Mouse (Mus musculus): ENCODE measurements at regions not wholly inside any gene's neighbourhood (a gene's known extent, or its start where the extent isn't known, plus 50 kb on each side); places are given as distances from the start of the nearest gene placed in this dataset.

- ATAC-seq (ENCODE audit: insufficient number of reproducible peaks, insufficient read depth, low FRiP score, low TSS enrichment, low read depth) = no peak
- Histone ChIP-seq H3K36me3 (no peaks in the 10 kb centered on the region), H3K4me3 (no peak overlapping the region), H3K27ac (peak overlapping the region; percentile 17; the same call in 1 of the 2 replicates), H3K9ac (no peak overlapping the region), H3K4me1 (no peaks in the 10 kb centered on the region), H3K9me3 (no peaks in the 10 kb centered on the region), H3K4me2 (no peak overlapping the region), H3K27me3 (no peaks in the 10 kb centered on the region)
- 47% methylated on average over 5 of the region's 5 CpGs for WGBS
Measured at GRCm38 (mm10) chr3:37882417-37882816, 158.1 kb upstream of the Gm5148 start.

GRCm38 (mm10) chr3:37881016-37881415 lies 156.7 kb upstream of the Gm5148 start:
- no peak overlapping the region for H3K27ac ChIP-seq

GRCm38 (mm10) chr3:37879056-37879455 lies 154.8 kb upstream of the Gm5148 start:
- H3K9ac ChIP-seq = no peak overlapping the region
- 58% methylated on average over 6 of the region's 6 CpGs for WGBS
- no peaks in the 10 kb centered on the region for H3K9me3 ChIP-seq
- no peak overlapping the region for H3K27ac ChIP-seq
- no peak overlapping the region for H3K4me2 ChIP-seq
- no peak for ATAC-seq (ENCODE audit: insufficient number of reproducible peaks, insufficient read depth, low FRiP score, low TSS enrichment, low read depth)
- no peak overlapping the region for H3K4me3 ChIP-seq
- no peaks in the 10 kb centered on the region for H3K27me3 ChIP-seq
- H3K4me1 ChIP-seq = peaks cover 23% of the 10 kb centered on the region
- H3K36me3 ChIP-seq = no peaks in the 10 kb centered on the region

More at GRCm38 (mm10) chr3:37881016-37881415, 156.7 kb upstream of the Gm5148 start:
- no peak overlapping the region for H3K4me2 ChIP-seq
- H3K9me3 ChIP-seq = no peaks in the 10 kb centered on the region
- 72% methylated on average over 2 of the region's 2 CpGs for WGBS
- no peaks in the 10 kb centered on the region for H3K36me3 ChIP-seq
- H3K4me3 ChIP-seq = no peak overlapping the region
- no peak for ATAC-seq (ENCODE audit: insufficient number of reproducible peaks, insufficient read depth, low FRiP score, low TSS enrichment, low read depth)
- no peaks in the 10 kb centered on the region for H3K27me3 ChIP-seq
- H3K4me1 ChIP-seq = peaks cover 5% of the 10 kb centered on the region
- no peak overlapping the region for H3K9ac ChIP-seq

- H3K4me2 ChIP-seq = no peak overlapping the region
- no peak overlapping the region for H3K9ac ChIP-seq
- no peak for ATAC-seq (ENCODE audit: insufficient number of reproducible peaks, insufficient read depth, low FRiP score, low TSS enrichment, low read depth)
- H3K4me3 ChIP-seq = no peak overlapping the region
- H3K36me3 ChIP-seq = no peaks in the 10 kb centered on the region
- WGBS = 73% methylated on average over 13 of the region's 13 CpGs
- no peaks in the 10 kb centered on the region for H3K27me3 ChIP-seq
- H3K27ac ChIP-seq = peak overlapping the region; percentile 83
- peaks cover 30% of the 10 kb centered on the region for H3K4me1 ChIP-seq
- H3K9me3 ChIP-seq = no peaks in the 10 kb centered on the region
Measured at GRCm38 (mm10) chr3:37876016-37876765, 151.9 kb upstream of the Gm5148 start.

GRCm38 (mm10) chr3:37875331-37876015 lies 151.2 kb upstream of the Gm5148 start:
- Histone ChIP-seq H3K27me3 (no peaks in the 10 kb centered on the region), H3K4me2 (no peak overlapping the region), H3K36me3 (no peaks in the 10 kb centered on the region), H3K27ac (peak overlapping the region; percentile 83), H3K4me1 (peaks cover 30% of the 10 kb centered on the region), H3K9ac (no peak overlapping the region), H3K4me3 (no peak overlapping the region), H3K9me3 (no peaks in the 10 kb centered on the region)
- peak; percentile 83 for ATAC-seq (ENCODE audit: insufficient number of reproducible peaks, insufficient read depth, low FRiP score, low TSS enrichment, low read depth)
- 14% methylated on average over 6 of the region's 6 CpGs for WGBS

GRCm38 (mm10) chr3:37874864-37875263 lies 150.6 kb upstream of the Gm5148 start:
- H3K27ac ChIP-seq = peak overlapping the region; percentile 83
- H3K4me1 ChIP-seq = peaks cover 30% of the 10 kb centered on the region
- H3K4me3 ChIP-seq = no peak overlapping the region
- ATAC-seq (ENCODE audit: insufficient number of reproducible peaks, insufficient read depth, low FRiP score, low TSS enrichment, low read depth) = no peak
- 66% methylated on average over 6 of the region's 6 CpGs for WGBS
- no peaks in the 10 kb centered on the region for H3K36me3 ChIP-seq
- H3K27me3 ChIP-seq = no peaks in the 10 kb centered on the region
- no peak overlapping the region for H3K4me2 ChIP-seq
- H3K9me3 ChIP-seq = no peaks in the 10 kb centered on the region
- no peak overlapping the region for H3K9ac ChIP-seq

- 73% methylated on average over 1 of the region's 1 CpGs for WGBS
- Histone ChIP-seq H3K36me3 (no peaks in the 10 kb centered on the region), H3K27ac (peak overlapping the region; percentile 83), H3K4me1 (peaks cover 31% of the 10 kb centered on the region), H3K9me3 (no peaks in the 10 kb centered on the region), H3K4me2 (no peak overlapping the region), H3K4me3 (no peak overlapping the region), H3K9ac (no peak overlapping the region), H3K27me3 (no peaks in the 10 kb centered on the region)
- no peak for ATAC-seq (ENCODE audit: insufficient number of reproducible peaks, insufficient read depth, low FRiP score, low TSS enrichment, low read depth)
Measured at GRCm38 (mm10) chr3:37874346-37874745, 150.1 kb upstream of the Gm5148 start.

GRCm38 (mm10) chr3:37872329-37872728 lies 148.0 kb upstream of the Gm5148 start:
- peaks cover 44% of the 10 kb centered on the region for H3K4me1 ChIP-seq
- no peak overlapping the region for H3K4me3 ChIP-seq
- no peaks in the 10 kb centered on the region for H3K27me3 ChIP-seq
- no peak overlapping the region for H3K4me2 ChIP-seq
- H3K36me3 ChIP-seq = no peaks in the 10 kb centered on the region
- H3K9ac ChIP-seq = no peak overlapping the region
- H3K27ac ChIP-seq = peak overlapping the region; percentile 19; the same call in 1 of the 2 replicates
- H3K9me3 ChIP-seq = no peaks in the 10 kb centered on the region
- ATAC-seq (ENCODE audit: insufficient number of reproducible peaks, insufficient read depth, low FRiP score, low TSS enrichment, low read depth) = no peak
- 37% methylated on average over 3 of the region's 3 CpGs for WGBS

GRCm38 (mm10) chr3:37871076-37871475 lies 146.8 kb upstream of the Gm5148 start:
- no peaks in the 10 kb centered on the region for H3K9me3 ChIP-seq

GRCm38 (mm10) chr3:37868454-37868853 lies 144.2 kb upstream of the Gm5148 start:
- Histone ChIP-seq H3K9me3 (no peaks in the 10 kb centered on the region), H3K4me3 (no peak overlapping the region), H3K27me3 (no peaks in the 10 kb centered on the region), H3K4me2 (no peak overlapping the region), H3K9ac (no peak overlapping the region), H3K36me3 (no peaks in the 10 kb centered on the region), H3K4me1 (peaks cover 22% of the 10 kb centered on the region), H3K27ac (peak overlapping the region; percentile 68; the same call in 1 of the 2 replicates)
- WGBS = 44% methylated on average over 4 of the region's 4 CpGs
- no peak for ATAC-seq (ENCODE audit: insufficient number of reproducible peaks, insufficient read depth, low FRiP score, low TSS enrichment, low read depth)

More at GRCm38 (mm10) chr3:37871076-37871475, 146.8 kb upstream of the Gm5148 start:
- no peak overlapping the region for H3K4me3 ChIP-seq
- no peaks in the 10 kb centered on the region for H3K27me3 ChIP-seq
- peaks cover 40% of the 10 kb centered on the region for H3K4me1 ChIP-seq
- no peak for ATAC-seq (ENCODE audit: insufficient number of reproducible peaks, insufficient read depth, low FRiP score, low TSS enrichment, low read depth)
- H3K36me3 ChIP-seq = no peaks in the 10 kb centered on the region
- no peak overlapping the region for H3K4me2 ChIP-seq
- H3K27ac ChIP-seq = no peak overlapping the region
- 67% methylated on average over 4 of the region's 4 CpGs for WGBS
- H3K9ac ChIP-seq = no peak overlapping the region

GRCm38 (mm10) chr3:37862756-37863155 lies 138.5 kb upstream of the Gm5148 start:
- Histone ChIP-seq H3K9me3 (no peaks in the 10 kb centered on the region), H3K4me2 (no peak overlapping the region), H3K4me1 (peaks cover 15% of the 10 kb centered on the region), H3K27me3 (no peaks in the 10 kb centered on the region), H3K4me3 (no peak overlapping the region), H3K27ac (no peak overlapping the region), H3K9ac (no peak overlapping the region), H3K36me3 (no peaks in the 10 kb centered on the region)
- ATAC-seq (ENCODE audit: insufficient number of reproducible peaks, insufficient read depth, low FRiP score, low TSS enrichment, low read depth) = no peak
- 82% methylated on average over 9 of the region's 9 CpGs for WGBS
